Mouse (Mus musculus) cortical plate, adult 2 months (tissue): Measurements from ENCODE around the gene Wee2. TPM values are rescaled to one million over a fixed set of nuclear protein-coding genes. Genes with fewer than 3 reads are reported as not detected.

Experiments used
- H3K27ac ChIP-seq: fragments of 200-500 bp; 2 replicates; pipeline ENCODE4 v1.5.1; 2012; ENCODE audit warnings: low read length, control low read depth, inconsistent platforms; ENCODE audit not compliant: insufficient read depth
- H3K4me1 ChIP-seq: fragments of 200-500 bp; 2 replicates; pipeline ENCODE4 v1.6.1; 2011; ENCODE audit warnings: low read length; ENCODE audit not compliant: control insufficient read depth, insufficient read depth
- H3K4me3 ChIP-seq: fragments of 200-500 bp; 2 replicates; pipeline ENCODE4 v1.5.1; 2011; ENCODE audit warnings: mild to moderate bottlenecking, low read length, control low read depth; ENCODE audit not compliant: insufficient read depth
- CTCF ChIP-seq: fragments of 200-500 bp; IDR thresholded peaks from 2 replicates; pipeline ENCODE4 v1.5.1; 2011; ENCODE audit warnings: mild to moderate bottlenecking, control low read depth, low read length; ENCODE audit not compliant: insufficient read depth; ENCODE audit errors: extremely low read depth
- POLR2A ChIP-seq: fragments of 200-500 bp; IDR thresholded peaks from 2 replicates; pipeline ENCODE4 v1.6.1; 2011; ENCODE audit warnings: mild to moderate bottlenecking, low read length, control low read depth; ENCODE audit not compliant: insufficient read depth; ENCODE audit errors: extremely low read depth
- polyA plus RNA-seq: library from polyadenylated mRNA; depleted of rRNA; stranded (reverse); fragments of >200 nt; gene quantifications from 2 replicates; pipeline ENCODE4 v1.2.3, GENCODE M21; 2012

Wee2 gene
- polyA plus RNA-seq, 1 experiment, result 0.17 TPM

DNA sequence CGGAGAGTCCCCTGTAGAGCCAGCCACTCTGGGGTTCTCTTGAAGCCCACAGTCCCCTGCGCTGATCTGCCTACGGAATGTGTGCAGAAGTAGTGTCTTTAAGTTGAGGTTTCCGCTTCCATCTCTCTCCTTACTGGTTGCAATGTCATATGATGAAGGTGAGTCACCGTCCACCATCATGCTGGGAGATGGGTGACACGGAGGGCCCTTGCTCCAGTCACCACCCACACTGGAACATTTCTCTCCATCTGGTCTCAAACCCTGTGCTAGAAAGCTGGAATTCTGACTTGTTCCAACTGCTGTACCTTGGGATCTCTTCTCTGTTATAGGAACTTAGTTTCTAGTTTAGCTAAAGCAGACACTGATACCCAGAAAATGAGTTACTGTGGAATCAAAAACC, 17.8 kb upstream of the Wee2 start:
- peaks cover 5% of the 10 kb centered on the region; the same call in 1 of the 2 replicates for H3K4me1 ChIP-seq
- TF ChIP-seq CTCF, result no peak
- TF ChIP-seq POLR2A, result no peak

GRCm38 (mm10) chr6:40423013-40423412, 15.9 kb upstream of the Wee2 start:
- TF ChIP-seq CTCF (no peak), POLR2A (no peak)
- H3K4me3 ChIP-seq, result no peak overlapping the region
- H3K4me1 ChIP-seq, result peaks cover 5% of the 10 kb centered on the region; the same call in 1 of the 2 replicates
- H3K27ac ChIP-seq, result no peak overlapping the region

More for the DNA sequence above, 17.8 kb upstream of the Wee2 start:
- Histone ChIP-seq H3K27ac (no peak overlapping the region), H3K4me3 (no peak overlapping the region)

DNA sequence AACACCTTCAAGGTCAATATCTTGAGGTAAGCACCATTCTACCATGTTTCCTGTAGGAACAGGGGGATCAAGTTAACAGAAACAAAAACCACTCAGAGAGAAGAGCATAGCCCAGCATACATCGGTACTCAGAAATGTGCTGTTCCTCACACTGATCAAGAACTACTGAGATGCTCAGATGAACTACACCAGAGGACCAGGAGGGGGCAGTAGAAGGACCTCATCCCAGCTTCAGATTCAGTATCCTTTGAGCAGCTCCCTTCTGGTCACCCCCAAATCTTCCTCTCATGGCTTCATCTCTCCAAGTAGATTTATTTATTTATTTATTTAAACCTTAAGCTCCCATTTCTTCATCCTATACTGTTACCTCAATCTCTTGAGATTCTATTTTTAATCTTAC, 15.1 kb upstream of the Wee2 start:
- Histone ChIP-seq H3K4me3 (no peak overlapping the region), H3K4me1 (peaks cover 8% of the 10 kb centered on the region), H3K27ac (no peak overlapping the region)
- TF ChIP-seq POLR2A (no peak), CTCF (peak; percentile 54)

- Histone ChIP-seq H3K4me3 (no peak overlapping the region), H3K4me1 (peaks cover 15% of the 10 kb centered on the region), H3K27ac (no peak overlapping the region)
- TF ChIP-seq POLR2A (no peak), CTCF (no peak)
These were observed 11.4 kb upstream of the Wee2 start for GRCm38 (mm10) chr6:40427441-40427840.

DNA sequence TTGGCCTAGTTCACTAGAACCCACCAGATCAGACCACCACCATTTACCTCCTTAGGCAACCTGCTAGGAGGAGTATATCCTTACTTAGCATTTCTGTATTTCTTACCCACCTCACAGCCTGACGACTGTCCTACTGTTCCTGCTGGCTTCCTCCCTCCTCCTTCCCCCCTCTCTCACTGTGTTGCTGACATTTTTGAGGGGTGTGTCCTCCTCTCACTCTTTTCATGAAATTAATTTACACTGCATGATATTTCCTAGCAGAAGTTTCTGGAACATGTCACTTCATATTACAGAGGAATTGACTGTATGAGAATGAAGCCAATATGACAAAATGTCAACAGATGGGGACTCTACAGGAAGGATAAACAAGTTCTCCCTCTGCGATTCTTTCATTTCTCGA, 10.2 kb upstream of the Wee2 start:
- Histone ChIP-seq H3K4me1 (peaks cover 16% of the 10 kb centered on the region), H3K4me3 (no peak overlapping the region), H3K27ac (no peak overlapping the region)
- TF ChIP-seq POLR2A (no peak), CTCF (no peak)

DNA sequence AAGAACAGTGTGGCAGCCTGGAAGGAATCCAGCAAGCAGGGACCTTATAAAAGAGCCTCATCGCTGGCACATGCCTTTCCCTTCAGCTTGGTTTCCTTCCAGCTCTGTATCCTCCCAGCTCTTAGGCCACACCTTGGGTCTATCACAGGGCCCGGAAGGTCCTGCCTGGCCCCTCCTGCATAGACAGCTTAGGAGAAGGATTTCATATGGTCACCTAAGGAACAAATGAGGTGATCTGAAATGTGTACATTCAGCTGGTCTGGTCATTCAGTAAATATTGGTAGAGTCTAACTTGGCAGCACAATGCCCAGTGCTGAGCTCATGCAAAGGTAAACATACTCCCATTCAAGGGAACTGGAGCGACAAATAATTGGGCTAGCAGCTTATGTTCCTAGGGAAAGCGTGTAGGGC, 9.4 kb upstream of the Wee2 start:
- Histone ChIP-seq H3K4me1 (peaks cover 17% of the 10 kb centered on the region), H3K4me3 (no peak overlapping the region), H3K27ac (no peak overlapping the region)
- TF ChIP-seq POLR2A (no peak), CTCF (no peak)

DNA sequence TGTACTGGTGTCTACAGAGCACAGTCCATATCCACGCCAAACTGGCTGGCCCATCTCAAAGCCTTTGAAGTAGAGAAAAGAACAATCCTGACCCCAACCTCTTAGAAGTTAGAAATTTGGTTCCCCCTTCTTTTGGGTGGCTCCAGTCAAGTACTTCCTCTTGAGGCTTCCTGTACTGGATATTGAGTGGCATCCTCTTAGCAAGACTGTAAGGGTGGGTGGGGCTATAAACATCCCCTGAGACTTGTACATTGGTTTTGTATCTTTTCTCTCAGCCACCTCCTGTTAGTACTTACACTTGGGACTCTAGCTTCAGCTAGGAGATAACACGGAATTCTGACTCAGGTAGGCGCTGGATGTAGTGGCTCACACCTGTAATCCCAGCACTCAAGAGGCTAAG, 8.6 kb upstream of the Wee2 start:
- Histone ChIP-seq H3K4me1 (peaks cover 17% of the 10 kb centered on the region), H3K4me3 (no peak overlapping the region), H3K27ac (no peak overlapping the region)
- TF ChIP-seq POLR2A, result no peak
- no peak for TF ChIP-seq CTCF

DNA sequence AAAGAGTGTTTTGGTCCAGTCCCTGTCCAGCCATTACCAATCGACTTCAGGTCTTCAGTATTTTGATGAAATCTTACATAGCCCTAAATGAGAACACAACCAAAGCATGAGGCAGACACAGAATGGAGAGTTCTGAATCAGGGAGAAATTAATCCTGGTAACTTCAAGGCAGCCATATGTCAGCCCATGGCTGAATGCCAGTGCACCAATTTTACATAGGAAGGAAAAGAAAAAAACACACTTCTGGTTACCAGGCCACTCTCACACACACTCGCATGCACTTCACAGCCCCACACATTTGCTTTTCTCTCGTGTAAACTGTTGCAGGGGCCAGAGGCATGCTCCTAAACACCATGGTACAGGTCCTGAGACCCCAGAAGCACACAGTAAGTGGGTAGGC, 8.0 kb upstream of the Wee2 start:
- H3K27ac ChIP-seq, result no peak overlapping the region
- H3K4me1 ChIP-seq, result peaks cover 17% of the 10 kb centered on the region
- H3K4me3 ChIP-seq, result no peak overlapping the region

DNA sequence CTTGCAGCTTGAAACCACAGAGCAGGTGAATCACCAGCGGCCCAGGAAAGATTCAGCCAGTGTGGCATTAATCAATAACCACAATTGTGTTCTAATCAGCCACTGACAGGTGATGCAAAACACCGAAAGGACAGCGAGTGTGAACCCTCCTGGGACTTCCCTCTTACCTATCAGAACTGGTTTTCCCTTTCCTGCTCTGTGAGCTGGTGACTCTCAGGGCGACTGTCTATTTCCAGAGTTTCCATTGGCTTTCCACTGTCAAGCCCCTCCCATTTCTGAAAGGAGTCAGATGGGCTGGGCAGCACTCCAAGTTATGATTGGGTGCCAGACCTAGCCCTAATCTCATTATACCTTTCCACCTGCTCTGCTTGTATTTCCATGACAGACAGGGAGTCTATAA, 7.5 kb upstream of the Wee2 start:
- TF ChIP-seq POLR2A (no peak), CTCF (no peak)
- H3K27ac ChIP-seq, result no peak overlapping the region
- no peak overlapping the region for H3K4me3 ChIP-seq
- H3K4me1 ChIP-seq, result peaks cover 17% of the 10 kb centered on the region

More for the DNA sequence above, 8.0 kb upstream of the Wee2 start:
- TF ChIP-seq POLR2A (no peak), CTCF (no peak)

- no peak for TF ChIP-seq CTCF
- Histone ChIP-seq H3K4me1 (peaks cover 17% of the 10 kb centered on the region), H3K4me3 (no peak overlapping the region), H3K27ac (peak overlapping the region; percentile 66; the same call in 1 of the 2 replicates)
These were observed 7.1 kb upstream of the Wee2 start for GRCm38 (mm10) chr6:40431812-40432211.
